Mouse (Mus musculus) gastrocnemius, adult 18-20 months (tissue): ENCODE measurements around the gene Nup98. TPM values are rescaled to one million over a fixed set of nuclear protein-coding genes. Genes with fewer than 3 reads are reported as not detected.

ENCODE experiments used
- DNase-seq: peaks from one replicate; pipeline ENCODE4 v3.0.0; 2021; ENCODE audit warnings: low spot score
- total RNA-seq, 2 experiments: library from RNA; stranded (reverse); gene quantifications; 2 replicates each; pipeline ENCODE4 v1.2.3; 2021

Nup98 gene
- total RNA-seq, 2 experiments from 2014 or later: 24.0 to 29.8 TPM

GRCm38 (mm10) chr7:102076714-102077296 lies 133.2 kb downstream of the Nup98 start:
- no peak for DNase-seq

Other genes starting within 250 kb of the Nup98 start
- 1 to 10 TPM; 1.5 to 2.3 TPM for gene Il18bp, start 191.5 kb downstream of the Nup98 start, total RNA-seq
- gene Rnf121, start 144.7 kb downstream of the Nup98 start, total RNA-seq: 10 to 100 TPM; 20.6 to 27.5 TPM
- gene Xndc1, start 144.7 kb downstream of the Nup98 start, total RNA-seq: 1 to 10 TPM; 2.9 to 4.1 TPM
- gene Xntrpc, start 144.5 kb downstream of the Nup98 start, total RNA-seq: under 1 TPM; 0.68 to 0.78 TPM
- under 1 TPM; 0.23 to 0.31 TPM for gene Trpc2, start 127.1 kb downstream of the Nup98 start, total RNA-seq
- 100 to 1,000 TPM; 558 to 637 TPM for gene Art1, start 108.4 kb downstream of the Nup98 start, total RNA-seq
- 10 to 100 TPM; 28.7 to 33.6 TPM for gene Art5, start 100.7 kb downstream of the Nup98 start, total RNA-seq
- gene Chrna10, start 93.3 kb downstream of the Nup98 start, total RNA-seq: not detected
- gene Pgap2, start within 50 bp of the Nup98 start, total RNA-seq: 10 to 100 TPM; 25.0 to 26.6 TPM
- gene Rhog, start 45.9 kb upstream of the Nup98 start, total RNA-seq: 10 to 100 TPM; 13.8 to 17.4 TPM
- gene Stim1, start 57.6 kb upstream of the Nup98 start, total RNA-seq: 100 to 1,000 TPM; 169 to 172 TPM
- 10 to 100 TPM; 18.1 to 20.5 TPM for gene Rrm1, start 231.5 kb upstream of the Nup98 start, total RNA-seq